Mouse (Mus musculus): ENCODE data around the gene Olfr224.
"Not testable (repeated sequence)": the region's sequence is repeated elsewhere in the genome, so short reads cannot be mapped to it uniquely, and the experiment has no call there.

DNA sequence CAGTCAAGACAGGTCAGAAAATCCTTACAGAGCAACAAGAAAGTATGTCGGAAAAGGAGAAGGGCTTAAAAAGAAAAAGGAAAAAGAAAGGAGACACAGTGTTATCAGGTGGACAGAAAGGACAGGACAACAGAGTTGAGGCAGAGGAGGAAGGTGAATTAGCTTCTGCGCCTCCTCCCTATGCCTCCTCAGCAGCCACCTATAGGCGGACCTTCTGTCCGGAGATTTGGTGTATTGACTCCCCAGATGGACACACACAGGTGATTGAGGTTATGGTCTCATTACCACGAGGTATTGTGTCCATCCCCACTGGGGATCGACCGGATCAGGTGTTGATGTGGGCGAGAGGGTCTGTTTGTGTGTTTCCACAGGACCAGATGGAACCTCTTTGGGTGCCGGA, 50.6 kb downstream of the Olfr224 start:
- not testable (repeated sequence) for TF ChIP-seq MAX (IDR thresholded peaks at IDR 0.05; ENCODE audit: low read length); ZC3H11A (IDR thresholded peaks at IDR 0.05; ENCODE audit: low read depth, low read length); EP300 (IDR thresholded peaks at IDR 0.05; ENCODE audit: low read depth in 1 of 2, low read length in 2 of 2); MXI1 (IDR thresholded peaks at IDR 0.05; ENCODE audit: low read depth, low read length); CTCF (IDR thresholded peaks at IDR 0.05 in 2 of 3, conservative IDR thresholded peaks at IDR 0.05 in 1 of 3; ENCODE audit: control insufficient read depth in 1 of 3, insufficient read depth in 1 of 3, low read depth in 2 of 3, low read length in 3 of 3, poor library complexity in 1 of 3, severe bottlenecking in 1 of 3); TAL1 (IDR thresholded peaks at IDR 0.05; ENCODE audit: low read length); POLR2A (IDR thresholded peaks at IDR 0.05; ENCODE audit: control insufficient read depth in 1 of 2, insufficient read depth in 1 of 2, low read depth in 1 of 2, low read length in 2 of 2, poor library complexity in 1 of 2); ZMIZ1 (IDR thresholded peaks at IDR 0.05; ENCODE audit: low read depth, low read length); USF1 (IDR thresholded peaks at IDR 0.05; ENCODE audit: low read depth, low read length); MYB (IDR thresholded peaks at IDR 0.05; ENCODE audit: low read depth, low read length); JUND (IDR thresholded peaks at IDR 0.05; ENCODE audit: low read depth, low read length); POLR2AphosphoS2 (IDR thresholded peaks at IDR 0.05; ENCODE audit: low read length); GABPA (IDR thresholded peaks at IDR 0.05; ENCODE audit: low read depth, low read length); MAFK (IDR thresholded peaks at IDR 0.05; ENCODE audit: borderline replicate concordance, low read depth, low read length)
